Mouse (Mus musculus) thymus, adult 2 months (tissue): ENCODE results near the gene Hist1h3i.
A peak's percentile ranks its signal among the peaks of the same experiment; 100 is the strongest.
"Not testable (repeated sequence)": the region's sequence is repeated elsewhere in the genome, so short reads cannot be mapped to it uniquely, and the experiment has no call there.

Experiments used
- CTCF ChIP-seq: fragments of 200-500 bp; IDR thresholded peaks from 2 replicates; pipeline ENCODE4 v1.5.1; 2012; ENCODE audit warnings: mild to moderate bottlenecking, control low read depth, low read length, moderate library complexity, borderline replicate concordance; ENCODE audit not compliant: control insufficient read depth, poor library complexity, insufficient read depth; ENCODE audit errors: extremely low read depth
- POLR2A ChIP-seq: fragments of 200-500 bp; IDR thresholded peaks from 2 replicates; pipeline ENCODE4 v1.6.1; 2012; ENCODE audit warnings: mild to moderate bottlenecking, low read length, control low read depth, moderate library complexity; ENCODE audit not compliant: control insufficient read depth, poor library complexity, insufficient read depth; ENCODE audit errors: extremely low read depth

DNA sequence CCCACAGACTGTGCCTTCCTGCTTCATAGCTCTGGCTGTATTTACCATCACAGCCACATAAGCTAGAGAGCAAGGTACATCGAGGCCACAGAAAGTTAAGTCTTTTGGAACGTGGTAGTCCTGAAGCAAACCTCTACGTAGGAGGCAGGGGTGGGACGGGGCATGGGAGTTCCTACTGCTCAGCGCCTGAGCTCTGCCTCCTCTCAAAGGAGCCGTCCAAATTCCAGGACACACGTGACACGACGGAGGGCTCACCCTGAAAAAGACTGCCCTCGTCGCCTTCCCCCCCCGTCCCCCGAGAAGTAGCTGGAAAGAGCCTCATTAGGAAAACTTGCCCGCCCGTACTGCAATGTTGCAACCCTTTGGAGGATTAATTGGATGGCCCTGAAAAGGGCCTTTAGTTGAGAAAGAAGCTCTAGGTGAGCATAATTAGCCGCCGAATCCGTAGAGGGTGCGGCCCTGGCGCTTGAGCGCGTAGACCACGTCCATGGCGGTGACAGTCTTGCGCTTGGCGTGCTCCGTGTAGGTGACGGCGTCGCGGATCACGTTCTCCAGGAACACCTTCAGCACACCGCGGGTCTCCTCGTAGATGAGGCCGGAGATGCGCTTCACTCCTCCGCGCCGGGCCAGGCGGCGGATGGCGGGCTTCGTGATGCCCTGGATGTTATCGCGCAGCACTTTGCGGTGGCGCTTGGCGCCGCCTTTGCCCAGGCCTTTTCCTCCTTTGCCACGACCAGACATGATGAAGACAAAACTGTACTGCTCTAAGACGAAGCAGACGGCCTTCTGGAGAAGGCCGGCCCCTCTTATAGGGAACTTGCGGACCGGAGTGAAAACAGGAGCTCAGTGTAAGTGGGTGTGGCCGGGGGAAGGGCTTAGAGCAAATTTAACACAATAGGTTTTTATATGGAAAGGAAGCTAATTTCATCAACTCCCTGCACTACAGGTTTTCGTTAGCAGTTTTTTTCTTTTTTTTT is 48.5 kb upstream of the Hist1h3i start, which contains the start of gene Hist1h4n:
- not testable (repeated sequence) for TF ChIP-seq CTCF
- 0 out of 2 replicates have a peak, but pooled peaks have one; percentile 35 for TF ChIP-seq POLR2A
